Mouse (Mus musculus): Measurements from ENCODE around the gene Fam219a.

DNA sequence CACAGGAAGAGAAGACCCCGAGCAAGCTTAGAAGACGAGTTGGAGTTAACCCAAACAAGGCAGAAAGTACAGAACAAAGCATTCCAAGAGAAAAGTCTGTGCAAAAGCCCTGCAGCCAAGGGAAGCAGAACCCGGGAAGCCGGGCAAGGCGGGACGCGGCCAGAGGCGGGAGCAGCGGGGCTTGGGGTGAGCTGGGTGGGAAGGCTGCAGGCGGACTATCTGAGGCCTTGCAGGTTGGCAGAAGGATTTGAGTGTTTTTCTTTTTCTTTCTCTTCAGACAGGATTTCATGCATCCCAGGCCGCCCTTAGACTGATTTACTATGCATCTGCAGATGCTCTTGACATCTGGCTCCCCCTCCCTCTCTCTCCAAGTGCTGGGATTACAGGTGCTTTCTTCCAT lies 16.2 kb downstream of the Fam219a start:
- TF ChIP-seq CTCF (IDR thresholded peaks at IDR 0.05; ENCODE audit: low read depth), result no peak
- TF ChIP-seq EP300 (IDR thresholded peaks at IDR 0.05; ENCODE audit: low read depth), result no peak

All from liver, postnatal 0 days (tissue).